8 mouse cellular contexts compared by ENCODE assay signal in genomic region chr19:37177819-37178708, GRCm38 (mm10). TPM values are rescaled to one million over a fixed set of nuclear protein-coding genes. Genes with fewer than 3 reads are reported as not detected.
A peak's percentile ranks its signal among the peaks of the same experiment; 100 is the strongest.
DNase-seq lines count a peak whose midpoint lies in the region; ATAC-seq and TF ChIP-seq lines count a peak whose summit lies in the region.

No protein-coding gene starts in this region.

- H3K4me3 ChIP-seq in intestine, embryonic 15.5 days (replicated peaks) = peak overlapping the region; percentile 23
- H3K4me3 ChIP-seq in limb, embryonic 10.5 days = peak overlapping the region; percentile 42
- peak overlapping the region; percentile 44; the same call in 1 of the 2 replicates for H3K4me3 ChIP-seq in small intestine, adult 2 months (ENCODE audit: low read depth, low read length)

- H3K4me2 ChIP-seq in intestine, embryonic 15.5 days (replicated peaks) = peak overlapping the region; percentile 46

- peaks cover 6% of the 10 kb centered on the region; the same call in 1 of the 2 replicates for H3K27me3 ChIP-seq in intestine, embryonic 15.5 days (replicated peaks)
- H3K27me3 ChIP-seq in limb, embryonic 10.5 days (ENCODE audit: low read depth, poor library complexity, severe bottlenecking) = peaks cover 33% of the 10 kb centered on the region
- no peaks in the 10 kb centered on the region for H3K27me3 ChIP-seq in small intestine, adult 2 months (ENCODE audit: control insufficient read depth, insufficient read depth, low read length)

- 16% methylated on average over 17 of the region's 17 CpGs for WGBS in intestine, embryonic 15.5 days
- 18% methylated on average over 17 of the region's 17 CpGs for WGBS in limb, embryonic 10.5 days
- 16% methylated on average over 17 of the region's 17 CpGs for WGBS in small intestine, adult 2 months

- TF ChIP-seq POLR2A in small intestine, adult 2 months (IDR thresholded peaks at IDR 0.05; ENCODE audit: low read depth, low read length) = no peak

- DNase-seq in thymus, postnatal 4 days = peak; percentile 21
- no peak for DNase-seq in thymus, postnatal 25 days
- DNase-seq in embryo, embryonic 11.5 days (ENCODE audit: low read depth, low spot score) = peak; percentile 48
- peak; percentile 63 for DNase-seq in gastrocnemius, postnatal 14 days
- peak; percentile 37 for DNase-seq in limb, embryonic 10.5 days (ENCODE audit: low spot score)
- DNase-seq in mesoderm, embryonic 11.5 days (ENCODE audit: low read depth, low spot score) = peak; percentile 73

- no peak for TF ChIP-seq CTCF in small intestine, adult 2 months (IDR thresholded peaks at IDR 0.05; ENCODE audit: extremely low read depth, insufficient read length, insufficient replicate concordance, low read depth, low read length)

- intact Hi-C loops in gastrocnemius, postnatal 14 days (cut with DNase I; ENCODE audit: low total_unique reads) = loop anchor here (10.0 kb wide), 1 partner anchor 63 kb away; no protein-coding TSS in a partner anchor

- peaks cover 9% of the 10 kb centered on the region for H3K4me1 ChIP-seq in intestine, embryonic 15.5 days (replicated peaks)
- peaks cover 27% of the 10 kb centered on the region for H3K4me1 ChIP-seq in limb, embryonic 10.5 days
- H3K4me1 ChIP-seq in small intestine, adult 2 months (ENCODE audit: control insufficient read depth, insufficient read depth, insufficient read length, low read length) = no peaks in the 10 kb centered on the region; the same call in 1 of the 2 replicates

- H3K36me3 ChIP-seq in intestine, embryonic 15.5 days = no peaks in the 10 kb centered on the region
- H3K36me3 ChIP-seq in limb, embryonic 10.5 days = no peaks in the 10 kb centered on the region
- no peaks in the 10 kb centered on the region for H3K36me3 ChIP-seq in small intestine, adult 2 months (ENCODE audit: control insufficient read depth, insufficient read depth, low read length)

- peak; percentile 62; the same call in 1 of the 2 replicates for ATAC-seq in intestine, embryonic 15.5 days

- no peaks in the 10 kb centered on the region for H3K9me3 ChIP-seq in intestine, embryonic 15.5 days
- no peaks in the 10 kb centered on the region for H3K9me3 ChIP-seq in limb, embryonic 10.5 days (replicated peaks)

- no peak overlapping the region for H3K27ac ChIP-seq in intestine, embryonic 15.5 days
- no peak overlapping the region for H3K27ac ChIP-seq in limb, embryonic 10.5 days
- no peak overlapping the region for H3K27ac ChIP-seq in small intestine, adult 2 months (ENCODE audit: insufficient read depth, low read depth, low read length)

- H3K9ac ChIP-seq in intestine, embryonic 15.5 days = no peak overlapping the region

RNA-seq across cellular contexts. Expression of gene March5, which starts 29.3 kb away (rescaled TPM):
- total RNA-seq in gastrocnemius, postnatal 14 days (2021) = 10 to 100 TPM; 61.5 to 64.8 TPM
- 69.9 and 75.8 TPM in 2 replicates for polyA plus RNA-seq in intestine, embryonic 15.5 days (2015; fragmentation: Nextera tagmentation; extraction: Ambion mirVana)
- polyA plus RNA-seq in limb, embryonic 10.5 days (2016; fragmentation: Nextera tagmentation; extraction: Ambion mirVana) = 128 and 130 TPM in 2 replicates
- polyA plus RNA-seq in small intestine, adult 2 months (2012; rRNA removed) = 15.6 and 25.4 TPM in 2 replicates

RNA-seq across cellular contexts. Expression of gene Cpeb3, which starts 30.3 kb away (rescaled TPM):
- total RNA-seq in gastrocnemius, postnatal 14 days (2021) = 10 to 100 TPM; 33.6 to 37.2 TPM
- polyA plus RNA-seq in intestine, embryonic 15.5 days (2015; fragmentation: Nextera tagmentation; extraction: Ambion mirVana) = 0.85 and 1.0 TPM in 2 replicates
- 0.65 and 0.78 TPM in 2 replicates for polyA plus RNA-seq in limb, embryonic 10.5 days (2016; fragmentation: Nextera tagmentation; extraction: Ambion mirVana)
- polyA plus RNA-seq in small intestine, adult 2 months (2012; rRNA removed) = 5.9 and 9.1 TPM in 2 replicates
